Mouse (Mus musculus): ENCODE data around the gene Sema4d. TPM values are rescaled to one million over a fixed set of nuclear protein-coding genes. Genes with fewer than 3 reads are reported as not detected.
A peak's percentile ranks its signal among the peaks of the same experiment; 100 is the strongest.

Gene Sema4d
- total RNA-seq, 2 experiments from 2014 or later: 86.3 to 97.1 TPM

GRCm38 (mm10) chr13:51759256-51759987 is 34.1 kb downstream of the Sema4d start:
- no peak for DNase-seq (ENCODE audit: low spot score in 2 of 2)
- intact Hi-C loops (cut with DNase I): no loop called here

GRCm38 (mm10) chr13:51758428-51758827 is 35.1 kb downstream of the Sema4d start:
- intact Hi-C loops (cut with DNase I): no loop called here
- no peak for DNase-seq (ENCODE audit: low spot score in 2 of 2)

- no peak for DNase-seq (ENCODE audit: low spot score in 2 of 2)
- intact Hi-C loops (cut with DNase I): no loop called here
Observed at GRCm38 (mm10) chr13:51757099-51757498, 36.4 kb downstream of the Sema4d start.

GRCm38 (mm10) chr13:51756563-51756962 is 37.0 kb downstream of the Sema4d start:
- no peak for DNase-seq (ENCODE audit: low spot score in 2 of 2)
- intact Hi-C loops (cut with DNase I): no loop called here

GRCm38 (mm10) chr13:51756019-51756418 is 37.5 kb downstream of the Sema4d start:
- intact Hi-C loops (cut with DNase I): no loop called here
- peak in 1 of 2 experiments; percentile 65 for DNase-seq (ENCODE audit: low spot score in 2 of 2)

GRCm38 (mm10) chr13:51755584-51755983 is 38.0 kb downstream of the Sema4d start:
- intact Hi-C loops (cut with DNase I): no loop called here

GRCm38 (mm10) chr13:51754559-51755126 is 38.9 kb downstream of the Sema4d start:
- DNase-seq (ENCODE audit: low spot score in 2 of 2): no peak
- intact Hi-C loops (cut with DNase I): no loop called here

More at GRCm38 (mm10) chr13:51755584-51755983, 38.0 kb downstream of the Sema4d start:
- DNase-seq (ENCODE audit: low spot score in 2 of 2): no peak

- no peak for DNase-seq (ENCODE audit: low spot score in 2 of 2)
- intact Hi-C loops (cut with DNase I): loop anchor here (2.0 kb wide), 1 partner anchor 23 kb away; no protein-coding TSS in a partner anchor
Observed at GRCm38 (mm10) chr13:51753802-51754444, 39.6 kb downstream of the Sema4d start.

GRCm38 (mm10) chr13:51753168-51753465 is 40.4 kb downstream of the Sema4d start:
- DNase-seq (ENCODE audit: low spot score in 2 of 2): no peak
- intact Hi-C loops (cut with DNase I): loop anchor here (2.0 kb wide), 1 partner anchor 24 kb away; no protein-coding TSS in a partner anchor

GRCm38 (mm10) chr13:51752346-51753167 is 41.0 kb downstream of the Sema4d start:
- DNase-seq (ENCODE audit: low spot score in 2 of 2): peak in 1 of 2 experiments; percentile 83
- intact Hi-C loops (cut with DNase I): loop anchor here (2.0 kb wide), 1 partner anchor 24 kb away; no protein-coding TSS in a partner anchor

GRCm38 (mm10) chr13:51749578-51750345 is 43.8 kb downstream of the Sema4d start:
- intact Hi-C loops (cut with DNase I): no loop called here
- DNase-seq (ENCODE audit: low spot score in 2 of 2): no peak

GRCm38 (mm10) chr13:51748009-51748552 is 45.5 kb downstream of the Sema4d start:
- no peak for DNase-seq (ENCODE audit: low spot score in 2 of 2)
- intact Hi-C loops (cut with DNase I): no loop called here

- no peak for DNase-seq (ENCODE audit: low spot score in 2 of 2)
- intact Hi-C loops (cut with DNase I): no loop called here
Observed at GRCm38 (mm10) chr13:51747069-51747468, 46.5 kb downstream of the Sema4d start.

GRCm38 (mm10) chr13:51745862-51746261 is 47.7 kb downstream of the Sema4d start:
- intact Hi-C loops (cut with DNase I): no loop called here
- no peak for DNase-seq (ENCODE audit: low spot score in 2 of 2)

- DNase-seq (ENCODE audit: low spot score in 2 of 2): no peak
- intact Hi-C loops (cut with DNase I): no loop called here
Observed at GRCm38 (mm10) chr13:51743855-51744254, 49.7 kb downstream of the Sema4d start.

- DNase-seq (ENCODE audit: low spot score in 2 of 2): no peak
- intact Hi-C loops (cut with DNase I): no loop called here
Observed at GRCm38 (mm10) chr13:51742551-51743052, 50.9 kb downstream of the Sema4d start.

GRCm38 (mm10) chr13:51740776-51741175 is 52.8 kb downstream of the Sema4d start:
- intact Hi-C loops (cut with DNase I): no loop called here
- no peak for DNase-seq (ENCODE audit: low spot score in 2 of 2)

- no peak for DNase-seq (ENCODE audit: low spot score in 2 of 2)
- intact Hi-C loops (cut with DNase I): no loop called here
Observed at GRCm38 (mm10) chr13:51739713-51740112, 53.8 kb downstream of the Sema4d start.

Measured in left cerebral cortex, postnatal 25 days (tissue).